Mouse (Mus musculus) myocyte (in vitro differentiated cells): ENCODE results near the gene Clmn.

Experiments
- CEBPB ChIP-seq: IDR thresholded peaks from 2 replicates; pipeline ENCODE4 v1.6.1; 2011; ENCODE audit warnings: mild to moderate bottlenecking, moderate library complexity; ENCODE audit not compliant: poor library complexity, insufficient read depth, severe bottlenecking
- MAX ChIP-seq: IDR thresholded peaks from one replicate; pipeline ENCODE4 v1.6.1; 2011; ENCODE audit warnings: low read depth, mild to moderate bottlenecking, control low read depth
- POLR2A ChIP-seq: IDR thresholded peaks from one replicate; pipeline ENCODE4 v1.6.1; 2011; ENCODE audit warnings: low read depth, mild to moderate bottlenecking, control low read depth, moderate library complexity; ENCODE audit not compliant: insufficient read length
- TCF12 ChIP-seq: IDR thresholded peaks from one replicate; pipeline ENCODE4 v1.6.1; 2011; ENCODE audit warnings: mild to moderate bottlenecking, control low read depth; ENCODE audit not compliant: poor library complexity, insufficient read depth, severe bottlenecking

DNA sequence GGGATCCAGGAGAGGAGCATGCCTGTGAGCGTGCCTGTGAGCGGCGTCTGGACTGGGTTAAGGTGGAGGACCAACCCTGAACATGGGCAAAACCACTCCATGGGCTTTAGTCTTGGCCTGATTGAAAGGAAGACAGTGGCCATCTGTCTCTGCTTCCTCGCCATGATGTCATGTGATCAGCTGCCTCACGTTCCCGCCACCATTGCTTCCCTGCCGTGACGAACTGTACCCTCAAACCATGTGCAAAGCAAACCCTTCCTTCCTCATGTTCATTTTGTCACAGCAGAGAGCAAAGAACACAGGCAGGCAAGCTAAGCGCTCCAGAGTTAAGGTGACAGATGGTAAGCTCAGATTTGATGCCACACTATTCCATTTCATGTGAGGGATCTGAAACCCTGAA is 16.2 kb downstream of the Clmn start:
- TF ChIP-seq POLR2A (no peak), CEBPB (no peak), MAX (no peak), TCF12 (no peak)
